Mouse (Mus musculus) olfactory bulb, adult 2 months (tissue): ENCODE data around the gene Mark4. TPM values are rescaled to one million over a fixed set of nuclear protein-coding genes. Genes with fewer than 3 reads are reported as not detected.

Experiments used
- H3K27ac ChIP-seq: fragments of 200-500 bp; 2 replicates; pipeline ENCODE4 v1.5.1; 2012; ENCODE audit warnings: low read depth, low read length; ENCODE audit not compliant: insufficient read depth
- H3K4me1 ChIP-seq: fragments of 200-500 bp; 2 replicates; pipeline ENCODE4 v1.6.1; 2012; ENCODE audit warnings: low read length; ENCODE audit not compliant: control insufficient read depth, insufficient read depth
- H3K4me3 ChIP-seq: fragments of 200-500 bp; 2 replicates; pipeline ENCODE4 v1.5.1; 2012; ENCODE audit warnings: mild to moderate bottlenecking, low read depth, low read length, moderate library complexity; ENCODE audit not compliant: insufficient read depth
- CTCF ChIP-seq: fragments of 200-500 bp; IDR thresholded peaks from 2 replicates; pipeline ENCODE4 v1.5.1; 2012; ENCODE audit warnings: low read depth, mild to moderate bottlenecking, low read length, moderate library complexity; ENCODE audit not compliant: insufficient read depth
- POLR2A ChIP-seq: fragments of 200-500 bp; IDR thresholded peaks from 2 replicates; pipeline ENCODE4 v1.6.1; 2012; ENCODE audit warnings: mild to moderate bottlenecking, low read depth, low read length, moderate library complexity; ENCODE audit not compliant: insufficient read depth
- WGBS: fragments of 180-500 bp; shearing (Covaris S2); methylation state at CpG from one replicate; pipeline ENCODE4 v1.1.7; 2018; 5-methylcytosine and 5-hydroxymethylcytosine counted together
- polyA plus RNA-seq: library from polyadenylated mRNA; stranded (reverse); fragments of >200 nt; gene quantifications from 2 replicates; pipeline ENCODE4 v1.2.4, GENCODE M21; 2012; ENCODE audit warnings: low replicate concordance; ENCODE audit not compliant: missing spikeins, insufficient read depth, insufficient read length

Gene Mark4
- polyA plus RNA-seq, 1 experiment, result not detected

- WGBS, result 87% methylated on average over 12 of the region's 12 CpGs
- no peak for TF ChIP-seq POLR2A
- no peaks in the 10 kb centered on the region for H3K4me1 ChIP-seq
- H3K4me3 ChIP-seq, result no peak overlapping the region
- H3K27ac ChIP-seq, result no peak overlapping the region
Measured at GRCm38 (mm10) chr7:19449165-19449564, 9.5 kb downstream of the Mark4 start.

- 90% methylated on average over 16 of the region's 16 CpGs for WGBS
- Histone ChIP-seq H3K4me1 (no peaks in the 10 kb centered on the region), H3K27ac (no peak overlapping the region), H3K4me3 (no peak overlapping the region)
- no peak for TF ChIP-seq POLR2A
- TF ChIP-seq CTCF, result no peak
Measured at GRCm38 (mm10) chr7:19447689-19448088, 10.9 kb downstream of the Mark4 start.

GRCm38 (mm10) chr7:19444801-19445200 lies 13.8 kb downstream of the Mark4 start:
- TF ChIP-seq POLR2A, result no peak
- no peak for TF ChIP-seq CTCF
- WGBS, result 92% methylated on average over 12 of the region's 12 CpGs
- Histone ChIP-seq H3K4me3 (no peak overlapping the region), H3K27ac (no peak overlapping the region), H3K4me1 (no peaks in the 10 kb centered on the region)

GRCm38 (mm10) chr7:19443344-19443743 lies 15.3 kb downstream of the Mark4 start:
- no peak overlapping the region for H3K4me3 ChIP-seq
- H3K4me1 ChIP-seq, result no peaks in the 10 kb centered on the region
- TF ChIP-seq CTCF (0 out of 2 replicates have a peak, but pooled peaks have one; percentile 38), POLR2A (no peak)
- H3K27ac ChIP-seq, result no peak overlapping the region
- 39% methylated on average over 3 of the region's 3 CpGs for WGBS

GRCm38 (mm10) chr7:19441448-19442091 lies 17.1 kb downstream of the Mark4 start:
- WGBS, result 89% methylated on average over 9 of the region's 9 CpGs
- H3K4me1 ChIP-seq, result peaks cover 12% of the 10 kb centered on the region
- no peak overlapping the region for H3K27ac ChIP-seq
- TF ChIP-seq CTCF, result no peak
- H3K4me3 ChIP-seq, result no peak overlapping the region

GRCm38 (mm10) chr7:19437048-19437447 lies 21.6 kb downstream of the Mark4 start:
- Histone ChIP-seq H3K27ac (no peak overlapping the region), H3K4me3 (no peak overlapping the region), H3K4me1 (peaks cover 12% of the 10 kb centered on the region)
- TF ChIP-seq POLR2A, result no peak
- WGBS, result 20% methylated on average over 9 of the region's 9 CpGs

- peaks cover 12% of the 10 kb centered on the region for H3K4me1 ChIP-seq
- 99% methylated on average over 2 of the region's 2 CpGs for WGBS
- TF ChIP-seq POLR2A, result no peak
- no peak for TF ChIP-seq CTCF
- no peak overlapping the region for H3K27ac ChIP-seq
- no peak overlapping the region for H3K4me3 ChIP-seq
Measured at GRCm38 (mm10) chr7:19436276-19436675, 22.3 kb downstream of the Mark4 start.

GRCm38 (mm10) chr7:19432475-19432874 lies 26.1 kb downstream of the Mark4 start:
- Histone ChIP-seq H3K27ac (no peak overlapping the region), H3K4me1 (peaks cover 9% of the 10 kb centered on the region), H3K4me3 (no peak overlapping the region)
- no peak for TF ChIP-seq POLR2A
- no peak; the same call in 1 of the 2 replicates for TF ChIP-seq CTCF
- WGBS, result 100% methylated on average over 2 of the region's 2 CpGs

GRCm38 (mm10) chr7:19430402-19430801 lies 28.2 kb downstream of the Mark4 start:
- H3K4me1 ChIP-seq, result no peaks in the 10 kb centered on the region
- H3K4me3 ChIP-seq, result no peak overlapping the region
- TF ChIP-seq POLR2A (no peak), CTCF (no peak)
- WGBS, result 91% methylated on average over 6 of the region's 6 CpGs
- H3K27ac ChIP-seq, result no peak overlapping the region

GRCm38 (mm10) chr7:19429726-19430125 lies 28.9 kb downstream of the Mark4 start:
- Histone ChIP-seq H3K4me3 (no peak overlapping the region), H3K27ac (no peak overlapping the region), H3K4me1 (no peaks in the 10 kb centered on the region)
- TF ChIP-seq CTCF, result no peak
- no peak for TF ChIP-seq POLR2A
- whole genome bisulfite sequencing, result 78% methylated on average over 8 of the region's 8 CpGs
